Mouse (Mus musculus): ENCODE results near the gene Gm29666. TPM values are rescaled to one million over a fixed set of nuclear protein-coding genes. Genes with fewer than 3 reads are reported as not detected.

The Gm29666 gene
- 0.06 TPM for polyA plus RNA-seq (2012; fragmentation: generic; extraction: Trizol)
- long read RNA-seq, experiment 1, result 0 reads
- long read RNA-seq, experiment 2, result 0 reads

GRCm38 (mm10) chr15:84919938-84920337 is at the start of gene Gm29666:
Gene Gm29666 (minus strand): TSS chr15:84920038.
- Histone ChIP-seq H3K4me3 (ENCODE audit: insufficient read depth, poor library complexity, severe bottlenecking) (no peak within 1 kb of the TSS), H3K79me2 (ENCODE audit: control insufficient read depth, insufficient read depth) (peaks cover 27% of the 10 kb centered on the region), H3K79me3 (ENCODE audit: low read depth) (peaks cover 14% of the 10 kb centered on the region), H3K27me3 (ENCODE audit: control insufficient read depth, insufficient read depth, insufficient read length) (no peaks in the 10 kb centered on the region), H3ac (ENCODE audit: control insufficient read depth, insufficient read length, low read depth) (no peak within 1 kb of the TSS), H3K36me3 (ENCODE audit: control insufficient read depth, insufficient read depth) (no peaks in the 10 kb centered on the region)
- TF ChIP-seq MAX (IDR thresholded peaks at IDR 0.05) (no peak), MYOG (IDR thresholded peaks at IDR 0.05; ENCODE audit: control insufficient read depth, extremely low read depth, insufficient read length) (no peak), MYOD1 (IDR thresholded peaks at IDR 0.05; ENCODE audit: control insufficient read depth, insufficient read length, low read depth) (no peak), FOSL1 (IDR thresholded peaks at IDR 0.05; ENCODE audit: insufficient read depth, low read length, poor library complexity, severe bottlenecking) (no peak), USF1 (IDR thresholded peaks at IDR 0.05; ENCODE audit: low read depth) (no peak), CTCF (IDR thresholded peaks at IDR 0.05; ENCODE audit: control insufficient read depth, insufficient read depth, insufficient read length) (no peak), CEBPB (IDR thresholded peaks at IDR 0.05; ENCODE audit: low read depth) (no peak)

GRCm38 (mm10) chr15:84968534-84968933 is 48.7 kb upstream of the Gm29666 start:
- no peaks in the 10 kb centered on the region for H3K79me3 ChIP-seq (ENCODE audit: low read depth)
- H3K4me3 ChIP-seq (ENCODE audit: insufficient read depth, poor library complexity, severe bottlenecking), result no peak overlapping the region
- H3K27me3 ChIP-seq (ENCODE audit: control insufficient read depth, insufficient read depth, insufficient read length), result no peaks in the 10 kb centered on the region
- no peaks in the 10 kb centered on the region for H3K36me3 ChIP-seq (ENCODE audit: control insufficient read depth, insufficient read depth)
- no peak overlapping the region for H3ac ChIP-seq (ENCODE audit: control insufficient read depth, insufficient read length, low read depth)
- peaks cover 23% of the 10 kb centered on the region for H3K79me2 ChIP-seq (ENCODE audit: control insufficient read depth, insufficient read depth)
- no peak for TF ChIP-seq MYOG (IDR thresholded peaks at IDR 0.05; ENCODE audit: control insufficient read depth, extremely low read depth, insufficient read length)
- no peak for TF ChIP-seq FOSL1 (IDR thresholded peaks at IDR 0.05; ENCODE audit: insufficient read depth, low read length, poor library complexity, severe bottlenecking)
- TF ChIP-seq USF1 (IDR thresholded peaks at IDR 0.05; ENCODE audit: low read depth), result no peak
- no peak for TF ChIP-seq MAX (IDR thresholded peaks at IDR 0.05)
- no peak for TF ChIP-seq CTCF (IDR thresholded peaks at IDR 0.05; ENCODE audit: control insufficient read depth, insufficient read depth, insufficient read length)
- no peak for TF ChIP-seq MYOD1 (IDR thresholded peaks at IDR 0.05; ENCODE audit: control insufficient read depth, insufficient read length, low read depth)
- TF ChIP-seq CEBPB (IDR thresholded peaks at IDR 0.05; ENCODE audit: low read depth), result no peak

GRCm38 (mm10) chr15:84965575-84966360 is 45.9 kb upstream of the Gm29666 start:
- Histone ChIP-seq H3ac (ENCODE audit: control insufficient read depth, insufficient read length, low read depth) (no peak overlapping the region), H3K36me3 (ENCODE audit: control insufficient read depth, insufficient read depth) (no peaks in the 10 kb centered on the region), H3K79me3 (ENCODE audit: low read depth) (no peaks in the 10 kb centered on the region), H3K79me2 (ENCODE audit: control insufficient read depth, insufficient read depth) (peaks cover 14% of the 10 kb centered on the region), H3K27me3 (ENCODE audit: control insufficient read depth, insufficient read depth, insufficient read length) (no peaks in the 10 kb centered on the region), H3K4me3 (ENCODE audit: insufficient read depth, poor library complexity, severe bottlenecking) (no peak overlapping the region)
- TF ChIP-seq MYOG (IDR thresholded peaks at IDR 0.05; ENCODE audit: control insufficient read depth, extremely low read depth, insufficient read length) (no peak), MAX (IDR thresholded peaks at IDR 0.05) (no peak), CEBPB (IDR thresholded peaks at IDR 0.05; ENCODE audit: low read depth) (no peak), MYOD1 (IDR thresholded peaks at IDR 0.05; ENCODE audit: control insufficient read depth, insufficient read length, low read depth) (no peak), USF1 (IDR thresholded peaks at IDR 0.05; ENCODE audit: low read depth) (no peak), FOSL1 (IDR thresholded peaks at IDR 0.05; ENCODE audit: insufficient read depth, low read length, poor library complexity, severe bottlenecking) (no peak), CTCF (IDR thresholded peaks at IDR 0.05; ENCODE audit: control insufficient read depth, insufficient read depth, insufficient read length) (no peak)

GRCm38 (mm10) chr15:84964771-84965170 is 44.9 kb upstream of the Gm29666 start:
- no peaks in the 10 kb centered on the region for H3K36me3 ChIP-seq (ENCODE audit: control insufficient read depth, insufficient read depth)
- H3K79me3 ChIP-seq (ENCODE audit: low read depth), result no peaks in the 10 kb centered on the region
- H3K27me3 ChIP-seq (ENCODE audit: control insufficient read depth, insufficient read depth, insufficient read length), result no peaks in the 10 kb centered on the region
- no peak for TF ChIP-seq CTCF (IDR thresholded peaks at IDR 0.05; ENCODE audit: control insufficient read depth, insufficient read depth, insufficient read length)
- TF ChIP-seq MYOD1 (IDR thresholded peaks at IDR 0.05; ENCODE audit: control insufficient read depth, insufficient read length, low read depth), result no peak
- TF ChIP-seq USF1 (IDR thresholded peaks at IDR 0.05; ENCODE audit: low read depth), result no peak
- TF ChIP-seq MYOG (IDR thresholded peaks at IDR 0.05; ENCODE audit: control insufficient read depth, extremely low read depth, insufficient read length), result no peak
- TF ChIP-seq CEBPB (IDR thresholded peaks at IDR 0.05; ENCODE audit: low read depth), result no peak
- TF ChIP-seq MAX (IDR thresholded peaks at IDR 0.05), result no peak
- TF ChIP-seq FOSL1 (IDR thresholded peaks at IDR 0.05; ENCODE audit: insufficient read depth, low read length, poor library complexity, severe bottlenecking), result no peak
- H3ac ChIP-seq (ENCODE audit: control insufficient read depth, insufficient read length, low read depth), result no peak overlapping the region
- H3K79me2 ChIP-seq (ENCODE audit: control insufficient read depth, insufficient read depth), result peaks cover 14% of the 10 kb centered on the region
- H3K4me3 ChIP-seq (ENCODE audit: insufficient read depth, poor library complexity, severe bottlenecking), result no peak overlapping the region

- H3K36me3 ChIP-seq (ENCODE audit: control insufficient read depth, insufficient read depth), result no peaks in the 10 kb centered on the region
- H3K79me3 ChIP-seq (ENCODE audit: low read depth), result no peaks in the 10 kb centered on the region
- no peaks in the 10 kb centered on the region for H3K27me3 ChIP-seq (ENCODE audit: control insufficient read depth, insufficient read depth, insufficient read length)
- no peak overlapping the region for H3ac ChIP-seq (ENCODE audit: control insufficient read depth, insufficient read length, low read depth)
- TF ChIP-seq MYOG (IDR thresholded peaks at IDR 0.05; ENCODE audit: control insufficient read depth, extremely low read depth, insufficient read length), result no peak
- TF ChIP-seq MAX (IDR thresholded peaks at IDR 0.05), result no peak
- TF ChIP-seq USF1 (IDR thresholded peaks at IDR 0.05; ENCODE audit: low read depth), result no peak
- TF ChIP-seq CTCF (IDR thresholded peaks at IDR 0.05; ENCODE audit: control insufficient read depth, insufficient read depth, insufficient read length), result no peak
- no peak for TF ChIP-seq FOSL1 (IDR thresholded peaks at IDR 0.05; ENCODE audit: insufficient read depth, low read length, poor library complexity, severe bottlenecking)
- no peak for TF ChIP-seq CEBPB (IDR thresholded peaks at IDR 0.05; ENCODE audit: low read depth)
- no peak for TF ChIP-seq MYOD1 (IDR thresholded peaks at IDR 0.05; ENCODE audit: control insufficient read depth, insufficient read length, low read depth)
- peaks cover 3% of the 10 kb centered on the region for H3K79me2 ChIP-seq (ENCODE audit: control insufficient read depth, insufficient read depth)
- H3K4me3 ChIP-seq (ENCODE audit: insufficient read depth, poor library complexity, severe bottlenecking), result no peak overlapping the region
Observed at GRCm38 (mm10) chr15:84962518-84962917, 42.7 kb upstream of the Gm29666 start.

All from C2C12 (cell line).